Mouse (Mus musculus): ENCODE measurements around the gene Dtx2. TPM values are rescaled to one million over a fixed set of nuclear protein-coding genes. Genes with fewer than 3 reads are reported as not detected.
"Not testable (repeated sequence)": the region's sequence is repeated elsewhere in the genome, so short reads cannot be mapped to it uniquely, and the experiment has no call there.

Dtx2 gene
- polyA plus RNA-seq, 1 experiment from 2014 or later: 39.2 TPM

GRCm38 (mm10) chr5:136040210-136040609 lies 45.6 kb downstream of the Dtx2 start:
- H3K4me1 ChIP-seq: peaks cover 15% of the 10 kb centered on the region
- WGBS: 51% methylated on average over 5 of the region's 5 CpGs
- H3K27me3 ChIP-seq (replicated peaks; ENCODE audit: low read depth, poor library complexity, severe bottlenecking): no peaks in the 10 kb centered on the region
- peak overlapping the region; percentile 26; the same call in 1 of the 2 replicates for H3K4me3 ChIP-seq
- no peaks in the 10 kb centered on the region for H3K9me3 ChIP-seq
- H3K36me3 ChIP-seq (replicated peaks): no peaks in the 10 kb centered on the region
- H3K27ac ChIP-seq (replicated peaks): no peak overlapping the region
- peak; percentile 43 for DNase-seq (ENCODE audit: low spot score)

- no peaks in the 10 kb centered on the region for H3K9me3 ChIP-seq
- no peaks in the 10 kb centered on the region for H3K27me3 ChIP-seq (replicated peaks; ENCODE audit: low read depth, poor library complexity, severe bottlenecking)
- H3K36me3 ChIP-seq (replicated peaks): no peaks in the 10 kb centered on the region
- 36% methylated on average over 2 of the region's 2 CpGs for WGBS
- peaks cover 22% of the 10 kb centered on the region for H3K4me1 ChIP-seq
- H3K4me3 ChIP-seq: no peak overlapping the region
- H3K27ac ChIP-seq (replicated peaks): no peak overlapping the region
- no peak for DNase-seq (ENCODE audit: low spot score)
Observed at GRCm38 (mm10) chr5:136041260-136041659, 46.7 kb downstream of the Dtx2 start.

GRCm38 (mm10) chr5:136041666-136042065 lies 47.1 kb downstream of the Dtx2 start:
- WGBS: 93% methylated on average over 8 of the region's 8 CpGs
- DNase-seq (ENCODE audit: low spot score): no peak
- Histone ChIP-seq H3K4me3 (no peak overlapping the region), H3K27ac (replicated peaks) (no peak overlapping the region), H3K27me3 (replicated peaks; ENCODE audit: low read depth, poor library complexity, severe bottlenecking) (no peaks in the 10 kb centered on the region), H3K4me1 (peaks cover 26% of the 10 kb centered on the region), H3K36me3 (replicated peaks) (no peaks in the 10 kb centered on the region), H3K9me3 (no peaks in the 10 kb centered on the region)

- no peak for DNase-seq (ENCODE audit: low spot score)
- H3K9me3 ChIP-seq: no peaks in the 10 kb centered on the region
- no peaks in the 10 kb centered on the region for H3K36me3 ChIP-seq (replicated peaks)
- 76% methylated on average over 13 of the region's 13 CpGs for WGBS
- H3K4me3 ChIP-seq: no peak overlapping the region
- no peaks in the 10 kb centered on the region for H3K27me3 ChIP-seq (replicated peaks; ENCODE audit: low read depth, poor library complexity, severe bottlenecking)
- peaks cover 29% of the 10 kb centered on the region for H3K4me1 ChIP-seq
- no peak overlapping the region for H3K27ac ChIP-seq (replicated peaks)
Observed at GRCm38 (mm10) chr5:136044865-136045264, 50.3 kb downstream of the Dtx2 start.

- peak; percentile 41 for DNase-seq (ENCODE audit: low spot score)
- Histone ChIP-seq H3K4me3 (no peak overlapping the region), H3K27me3 (replicated peaks; ENCODE audit: low read depth, poor library complexity, severe bottlenecking) (no peaks in the 10 kb centered on the region), H3K9me3 (no peaks in the 10 kb centered on the region), H3K4me1 (peaks cover 25% of the 10 kb centered on the region), H3K27ac (replicated peaks) (no peak overlapping the region), H3K36me3 (replicated peaks) (no peaks in the 10 kb centered on the region)
- WGBS: 46% methylated on average over 9 of the region's 9 CpGs
Observed at GRCm38 (mm10) chr5:136045408-136045807, 50.8 kb downstream of the Dtx2 start.

GRCm38 (mm10) chr5:136045987-136046386 lies 51.4 kb downstream of the Dtx2 start:
- WGBS: 6% methylated on average over 10 of the region's 10 CpGs

GRCm38 (mm10) chr5:136048541-136048940 lies 53.9 kb downstream of the Dtx2 start:
- H3K36me3 ChIP-seq (replicated peaks); DNase-seq (ENCODE audit: low spot score); H3K27me3 ChIP-seq (replicated peaks; ENCODE audit: low read depth, poor library complexity, severe bottlenecking); H3K27ac ChIP-seq (replicated peaks); H3K4me3 ChIP-seq; H3K9me3 ChIP-seq: not testable (repeated sequence)
- peaks cover 34% of the 10 kb centered on the region for H3K4me1 ChIP-seq

More at GRCm38 (mm10) chr5:136045987-136046386, 51.4 kb downstream of the Dtx2 start:
- Histone ChIP-seq H3K27me3 (replicated peaks; ENCODE audit: low read depth, poor library complexity, severe bottlenecking) (no peaks in the 10 kb centered on the region), H3K27ac (replicated peaks) (no peak overlapping the region), H3K4me3 (no peak overlapping the region), H3K4me1 (peaks cover 26% of the 10 kb centered on the region), H3K36me3 (replicated peaks) (no peaks in the 10 kb centered on the region), H3K9me3 (no peaks in the 10 kb centered on the region)
- DNase-seq (ENCODE audit: low spot score): peak; percentile 91

GRCm38 (mm10) chr5:136049926-136050325 lies 55.3 kb downstream of the Dtx2 start:
- H3K36me3 ChIP-seq (replicated peaks): no peaks in the 10 kb centered on the region
- no peak for DNase-seq (ENCODE audit: low spot score)
- 78% methylated on average over 6 of the region's 6 CpGs for WGBS
- peaks cover 31% of the 10 kb centered on the region for H3K4me1 ChIP-seq
- no peaks in the 10 kb centered on the region for H3K27me3 ChIP-seq (replicated peaks; ENCODE audit: low read depth, poor library complexity, severe bottlenecking)
- no peak overlapping the region for H3K4me3 ChIP-seq
- no peaks in the 10 kb centered on the region for H3K9me3 ChIP-seq
- no peak overlapping the region for H3K27ac ChIP-seq (replicated peaks)

GRCm38 (mm10) chr5:136051231-136052085 lies 56.9 kb downstream of the Dtx2 start:
- Histone ChIP-seq H3K4me3 (peak overlapping the region; percentile 23; the same call in 1 of the 2 replicates), H3K36me3 (replicated peaks) (no peaks in the 10 kb centered on the region), H3K27ac (replicated peaks) (peak overlapping the region; percentile 83), H3K4me1 (peaks cover 22% of the 10 kb centered on the region), H3K27me3 (replicated peaks; ENCODE audit: low read depth, poor library complexity, severe bottlenecking) (no peaks in the 10 kb centered on the region), H3K9me3 (no peaks in the 10 kb centered on the region)
- DNase-seq (ENCODE audit: low spot score): peak; percentile 70
- WGBS: 15% methylated on average over 10 of the region's 10 CpGs

- Histone ChIP-seq H3K4me3 (no peak overlapping the region), H3K4me1 (peaks cover 25% of the 10 kb centered on the region), H3K27me3 (replicated peaks; ENCODE audit: low read depth, poor library complexity, severe bottlenecking) (peaks cover 6% of the 10 kb centered on the region), H3K9me3 (no peaks in the 10 kb centered on the region), H3K27ac (replicated peaks) (no peak overlapping the region), H3K36me3 (replicated peaks) (no peaks in the 10 kb centered on the region)
- WGBS: 82% methylated on average over 8 of the region's 8 CpGs
- no peak for DNase-seq (ENCODE audit: low spot score)
Observed at GRCm38 (mm10) chr5:136052861-136053655, 58.5 kb downstream of the Dtx2 start.

- Histone ChIP-seq H3K9me3 (no peaks in the 10 kb centered on the region), H3K4me1 (peaks cover 22% of the 10 kb centered on the region), H3K4me3 (no peak within 1 kb of the TSS), H3K27ac (replicated peaks) (no peak within 1 kb of the TSS), H3K36me3 (replicated peaks) (no peaks in the 10 kb centered on the region), H3K27me3 (replicated peaks; ENCODE audit: low read depth, poor library complexity, severe bottlenecking) (peaks cover 6% of the 10 kb centered on the region)
- no peak for DNase-seq (ENCODE audit: low spot score)
- 92% methylated on average over 11 of the region's 11 CpGs for WGBS
Observed at GRCm38 (mm10) chr5:136054301-136055077, 59.9 kb downstream of the Dtx2 start, which contains the start of gene Upk3bl. Gene Upk3bl (plus strand): TSS chr5:136054492.

GRCm38 (mm10) chr5:136056062-136056461 lies 61.5 kb downstream of the Dtx2 start:
- no peak overlapping the region for H3K27ac ChIP-seq (replicated peaks)
- peaks cover 26% of the 10 kb centered on the region for H3K4me1 ChIP-seq
- WGBS: 41% methylated on average over 4 of the region's 4 CpGs
- no peaks in the 10 kb centered on the region for H3K9me3 ChIP-seq
- peaks cover 18% of the 10 kb centered on the region for H3K27me3 ChIP-seq (replicated peaks; ENCODE audit: low read depth, poor library complexity, severe bottlenecking)
- no peak overlapping the region for H3K4me3 ChIP-seq
- no peaks in the 10 kb centered on the region for H3K36me3 ChIP-seq (replicated peaks)
- no peak for DNase-seq (ENCODE audit: low spot score)
